Mouse (Mus musculus) thymus, adult 2 months (tissue): ENCODE measurements at regions not wholly inside any gene's neighbourhood (a gene's known extent, or its start where the extent isn't known, plus 50 kb on each side); places are given as distances from the start of the nearest gene placed in this dataset.

ENCODE experiments used
- CTCF ChIP-seq: fragments of 200-500 bp; IDR thresholded peaks from 2 replicates; pipeline ENCODE4 v1.5.1; 2012; ENCODE audit warnings: mild to moderate bottlenecking, control low read depth, low read length, moderate library complexity, borderline replicate concordance; ENCODE audit not compliant: control insufficient read depth, poor library complexity, insufficient read depth; ENCODE audit errors: extremely low read depth
- POLR2A ChIP-seq: fragments of 200-500 bp; IDR thresholded peaks from 2 replicates; pipeline ENCODE4 v1.6.1; 2012; ENCODE audit warnings: mild to moderate bottlenecking, low read length, control low read depth, moderate library complexity; ENCODE audit not compliant: control insufficient read depth, poor library complexity, insufficient read depth; ENCODE audit errors: extremely low read depth

DNA sequence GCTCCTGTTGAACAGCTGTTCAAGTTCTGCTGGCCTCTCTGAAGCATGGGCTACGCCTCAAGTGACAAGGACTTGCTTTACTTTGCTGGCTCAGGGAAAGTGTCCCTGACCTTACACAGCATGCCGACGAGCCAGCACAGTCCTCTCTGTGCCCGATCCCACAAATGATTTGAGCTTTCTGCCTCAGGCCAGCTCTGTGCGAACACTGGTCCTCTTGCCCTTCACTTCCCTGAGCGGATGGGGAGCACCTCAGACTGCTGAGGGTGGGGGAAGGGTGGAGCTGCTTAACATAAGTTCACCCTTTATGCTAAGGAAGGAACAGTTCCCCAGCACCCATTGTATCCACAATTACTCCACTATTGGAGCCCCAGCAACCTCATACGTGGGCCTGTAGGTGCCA, 223.7 kb upstream of the Mgmt start:
- TF ChIP-seq POLR2A (no peak), CTCF (no peak)
